Mouse (Mus musculus) forebrain, postnatal 0 days (tissue): ENCODE measurements around the gene Cacna2d3. TPM values are rescaled to one million over a fixed set of nuclear protein-coding genes. Genes with fewer than 3 reads are reported as not detected.

Experiments
- ATAC-seq: fragments of 200-750 bp; cut with Nextera tagmentation; 2 replicates; pipeline ENCODE4 v1.8.0; 2017; ENCODE audit warnings: mild to moderate bottlenecking, moderate library complexity
- DNase-seq: peaks from one replicate; pipeline ENCODE4 v3.0.0-alpha.2; 2015
- H3K27ac ChIP-seq: fragments of 300-500 bp; sonication (generic); 2 replicates; pipeline ENCODE4 v1.5.1; 2014; ENCODE audit warnings: low read depth, mild to moderate bottlenecking, antibody characterized with exemption, low read length, moderate library complexity, mixed read lengths
- H3K27me3 ChIP-seq: fragments of 300-500 bp; sonication (generic); 2 replicates; pipeline ENCODE4 v1.6.1; 2014; ENCODE audit warnings: mild to moderate bottlenecking, low read length, mixed read lengths; ENCODE audit not compliant: insufficient read depth
- H3K36me3 ChIP-seq: fragments of 300-500 bp; sonication (generic); 2 replicates; pipeline ENCODE4 v1.6.1; 2014; ENCODE audit warnings: mild to moderate bottlenecking, moderate library complexity; ENCODE audit not compliant: insufficient read depth
- H3K4me1 ChIP-seq: fragments of 300-500 bp; sonication (generic); 2 replicates; pipeline ENCODE4 v1.6.1; 2014; ENCODE audit warnings: antibody characterized with exemption; ENCODE audit not compliant: insufficient read depth
- H3K4me2 ChIP-seq: fragments of 300-500 bp; sonication (generic); 2 replicates; pipeline ENCODE4 v1.6.1; 2014; ENCODE audit warnings: low read depth, mild to moderate bottlenecking, moderate library complexity
- H3K4me3 ChIP-seq: fragments of 300-500 bp; sonication (generic); 2 replicates; pipeline ENCODE4 v1.5.1; 2014; ENCODE audit warnings: low read depth, low read length, mixed read lengths
- H3K9ac ChIP-seq: fragments of 300-500 bp; sonication (generic); 2 replicates; pipeline ENCODE4 v1.6.1; 2014; ENCODE audit warnings: mild to moderate bottlenecking
- H3K9me3 ChIP-seq: fragments of 300-500 bp; sonication (generic); 2 replicates; pipeline ENCODE4 v1.6.1; 2016; ENCODE audit warnings: low read length
- CTCF ChIP-seq: sonication (generic); IDR thresholded peaks from 2 replicates; pipeline ENCODE4 v1.5.1; 2016; ENCODE audit warnings: antibody characterized with exemption, control low read depth, low read depth
- WGBS: fragments of 180-500 bp; shearing (Covaris S2); extraction: QIAGEN DNeasy Blood & Tissue Kit; methylation state at CpG from one replicate; pipeline ENCODE4 v1.1.7; 2014; 5-methylcytosine and 5-hydroxymethylcytosine counted together
- polyA plus RNA-seq: library from polyadenylated mRNA; unstranded; fragments of >200 nt; fragmentation: Nextera tagmentation; extraction: Ambion mirVana; gene quantifications from 2 replicates; pipeline ENCODE4 v1.2.1, GENCODE M21; 2015
- total RNA-seq: library from RNA; depleted of rRNA; stranded (reverse); fragments of >200 nt; gene quantifications from 2 replicates; pipeline ENCODE4 v1.2.3, GENCODE M21; 2014

Cacna2d3 gene
- total and polyA plus RNA-seq, 2 experiments from 2014 or later: 28.1 to 37.7 TPM

DNA sequence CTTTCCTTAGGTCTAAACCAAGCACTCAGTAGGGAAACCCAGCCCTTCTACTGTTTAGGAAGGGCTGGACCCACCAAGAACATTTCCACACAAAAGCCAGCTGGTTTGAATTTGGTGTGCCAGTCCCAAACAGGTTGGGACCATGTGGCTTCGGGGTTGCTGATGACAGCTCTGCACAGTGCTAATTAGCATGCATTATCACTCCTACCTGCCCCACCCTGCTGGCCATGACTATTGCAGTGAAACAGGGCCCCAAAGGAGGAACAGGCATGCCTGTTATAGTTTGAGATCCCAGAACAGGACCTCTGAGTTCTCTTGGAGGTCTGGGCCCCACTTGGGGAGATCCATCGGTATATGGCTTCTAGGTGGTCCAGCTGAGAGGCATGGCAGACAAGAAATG lies 549.5 kb downstream of the Cacna2d3 start:
- Histone ChIP-seq H3K9me3 (no peaks in the 10 kb centered on the region), H3K9ac (no peak overlapping the region), H3K27ac (no peak overlapping the region), H3K36me3 (no peaks in the 10 kb centered on the region), H3K4me3 (no peak overlapping the region), H3K4me1 (no peaks in the 10 kb centered on the region), H3K4me2 (no peak overlapping the region), H3K27me3 (no peaks in the 10 kb centered on the region)
- no peak for TF ChIP-seq CTCF
- DNase-seq (no peak), ATAC-seq (no peak)
- 90% methylated on average over 2 of the region's 2 CpGs for WGBS

DNA sequence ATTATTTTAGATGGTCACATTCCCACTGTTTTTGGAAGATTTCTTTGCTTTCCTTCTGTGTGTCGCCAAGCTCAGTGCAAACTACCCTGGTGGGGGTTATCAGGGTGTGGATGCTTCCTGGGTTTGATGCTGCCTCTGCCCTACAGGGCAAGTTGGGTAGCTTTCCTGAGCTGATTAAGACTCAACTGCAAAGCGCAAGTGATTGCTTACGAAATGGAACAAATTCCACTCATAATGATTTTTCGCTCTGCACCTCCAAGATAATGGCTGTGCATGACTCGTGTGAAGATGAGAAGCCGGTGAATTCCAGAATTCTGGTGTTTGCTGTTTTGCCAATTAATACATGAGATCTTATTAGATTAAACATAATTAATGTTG lies 557.0 kb downstream of the Cacna2d3 start:
- Histone ChIP-seq H3K27ac (no peak overlapping the region), H3K4me2 (no peak overlapping the region), H3K27me3 (no peaks in the 10 kb centered on the region), H3K4me3 (no peak overlapping the region), H3K4me1 (no peaks in the 10 kb centered on the region), H3K9ac (no peak overlapping the region), H3K9me3 (no peaks in the 10 kb centered on the region), H3K36me3 (no peaks in the 10 kb centered on the region)
- WGBS: 54% methylated on average over 6 of the region's 6 CpGs
- no peak for TF ChIP-seq CTCF
- DNase-seq: no peak
- ATAC-seq: no peak; the same call in 1 of the 2 replicates

DNA sequence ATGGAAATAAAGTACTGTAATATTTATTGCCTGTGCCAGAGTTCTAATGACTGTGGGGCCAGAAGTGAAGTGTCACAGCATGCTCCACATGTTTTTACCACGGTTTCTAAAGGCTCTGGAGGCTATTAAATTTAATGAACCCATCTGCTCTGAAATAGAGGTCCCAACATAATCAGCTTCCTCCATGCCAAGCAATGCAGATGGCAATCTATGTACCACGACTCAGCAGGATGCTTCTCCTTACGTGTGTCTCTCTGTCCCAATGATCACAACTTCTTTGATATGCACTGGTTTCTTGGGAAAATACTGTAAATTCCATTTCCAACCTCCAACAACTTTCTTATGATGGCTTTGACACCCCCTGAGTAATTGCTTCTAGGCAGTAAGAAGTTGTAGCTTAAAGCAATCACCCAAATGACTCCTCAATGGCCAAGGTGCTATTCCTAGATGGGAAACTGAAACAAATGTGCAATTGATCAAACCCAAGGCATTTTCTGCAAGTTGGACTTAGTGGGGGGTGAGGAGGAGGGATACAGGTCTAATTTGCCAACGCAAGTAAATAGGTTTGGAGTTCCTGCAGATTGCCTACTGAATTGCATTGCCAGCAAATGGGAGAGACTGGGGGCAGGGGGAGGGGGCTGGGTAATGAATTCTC lies 557.5 kb downstream of the Cacna2d3 start:
- ATAC-seq: no peak
- Histone ChIP-seq H3K9ac (no peak overlapping the region), H3K4me1 (no peaks in the 10 kb centered on the region), H3K4me3 (no peak overlapping the region), H3K9me3 (no peaks in the 10 kb centered on the region), H3K27ac (no peak overlapping the region), H3K4me2 (no peak overlapping the region), H3K36me3 (no peaks in the 10 kb centered on the region), H3K27me3 (no peaks in the 10 kb centered on the region)
- TF ChIP-seq CTCF: no peak
- no peak for DNase-seq
- WGBS: 32% methylated on average over 4 of the region's 4 CpGs

DNA sequence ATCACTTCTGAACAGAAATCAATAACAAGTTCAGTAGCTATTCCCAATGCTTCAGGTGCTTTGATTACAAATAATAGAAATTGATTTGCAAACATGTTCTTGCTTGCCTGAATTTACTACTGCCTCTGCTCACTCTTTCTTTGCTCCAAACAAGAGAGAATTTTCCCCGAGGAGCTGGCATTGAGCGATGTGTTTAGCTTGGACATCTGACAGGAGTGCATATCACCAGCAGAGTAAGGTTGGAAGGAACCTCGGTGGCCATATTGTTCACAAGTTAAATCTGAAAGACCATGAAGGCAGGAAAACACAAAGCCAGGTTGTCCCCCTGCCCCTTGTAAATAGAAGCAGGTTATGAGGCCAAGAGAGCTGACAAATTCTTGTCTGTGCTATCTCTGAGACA lies 561.9 kb downstream of the Cacna2d3 start:
- TF ChIP-seq CTCF: no peak
- H3K27ac ChIP-seq: no peak overlapping the region
- H3K9me3 ChIP-seq: no peaks in the 10 kb centered on the region
- DNase-seq (no peak), ATAC-seq (no peak)
- no peaks in the 10 kb centered on the region for H3K27me3 ChIP-seq
- H3K36me3 ChIP-seq: no peaks in the 10 kb centered on the region
- no peak overlapping the region for H3K4me2 ChIP-seq
- H3K9ac ChIP-seq: no peak overlapping the region
- H3K4me3 ChIP-seq: no peak overlapping the region
- 59% methylated on average over 3 of the region's 3 CpGs for WGBS
- H3K4me1 ChIP-seq: no peaks in the 10 kb centered on the region

- no peak for ATAC-seq
- no peak overlapping the region for H3K4me2 ChIP-seq
- H3K27me3 ChIP-seq: no peaks in the 10 kb centered on the region
- no peaks in the 10 kb centered on the region for H3K36me3 ChIP-seq
- no peak overlapping the region for H3K4me3 ChIP-seq
- H3K4me1 ChIP-seq: no peaks in the 10 kb centered on the region
- TF ChIP-seq CTCF: no peak
- H3K9ac ChIP-seq: no peak overlapping the region
- no peak overlapping the region for H3K27ac ChIP-seq
- DNase-seq: no peak
- WGBS: 92% methylated on average over 5 of the region's 5 CpGs
- H3K9me3 ChIP-seq: no peaks in the 10 kb centered on the region
These were observed 564.6 kb downstream of the Cacna2d3 start for GRCm38 (mm10) chr14:29157096-29157495.

- no peak for TF ChIP-seq CTCF
- no peak overlapping the region for H3K4me2 ChIP-seq
- H3K9ac ChIP-seq: no peak overlapping the region
- H3K27ac ChIP-seq: no peak overlapping the region
- 23% methylated on average over 2 of the region's 2 CpGs for WGBS
- H3K27me3 ChIP-seq: no peaks in the 10 kb centered on the region
- H3K36me3 ChIP-seq: no peaks in the 10 kb centered on the region
- peak; percentile 34 for DNase-seq
- H3K4me1 ChIP-seq: no peaks in the 10 kb centered on the region
- ATAC-seq: peak; percentile 60; the same call in 1 of the 2 replicates
- no peak overlapping the region for H3K4me3 ChIP-seq
- no peaks in the 10 kb centered on the region for H3K9me3 ChIP-seq
These were observed 577.5 kb downstream of the Cacna2d3 start for GRCm38 (mm10) chr14:29144184-29144583.

- no peaks in the 10 kb centered on the region for H3K36me3 ChIP-seq
- H3K27ac ChIP-seq: no peak overlapping the region
- H3K9ac ChIP-seq: no peak overlapping the region
- H3K27me3 ChIP-seq: no peaks in the 10 kb centered on the region
- 77% methylated on average over 7 of the region's 7 CpGs for WGBS
- no peaks in the 10 kb centered on the region for H3K9me3 ChIP-seq
- ATAC-seq (no peak), DNase-seq (no peak)
- no peaks in the 10 kb centered on the region for H3K4me1 ChIP-seq
- no peak overlapping the region for H3K4me3 ChIP-seq
- no peak overlapping the region for H3K4me2 ChIP-seq
- TF ChIP-seq CTCF: no peak
These were observed 584.0 kb downstream of the Cacna2d3 start for GRCm38 (mm10) chr14:29137614-29138013.
